Mouse (Mus musculus) forebrain, embryonic 14.5 days (tissue): ENCODE measurements around the gene Kcnh6. TPM values are rescaled to one million over a fixed set of nuclear protein-coding genes. Genes with fewer than 3 reads are reported as not detected.
"Not testable (repeated sequence)": the region's sequence is repeated elsewhere in the genome, so short reads cannot be mapped to it uniquely, and the experiment has no call there.

Source experiments
- ATAC-seq: fragments of 200-750 bp; cut with Nextera tagmentation; 2 replicates; pipeline ENCODE4 v1.8.0; 2017; ENCODE audit warnings: mild to moderate bottlenecking, moderate library complexity
- DNase-seq: peaks from one replicate; pipeline ENCODE4 v3.0.0-alpha.2; 2015; ENCODE audit warnings: low spot score
- H3K27ac ChIP-seq: fragments of 300-500 bp; sonication (generic); 2 replicates; pipeline ENCODE4 v1.5.1; 2014; ENCODE audit warnings: low read depth, mild to moderate bottlenecking, control low read depth, low read length, moderate library complexity
- H3K27me3 ChIP-seq: fragments of 300-500 bp; sonication (generic); replicated peaks from 2 replicates; pipeline ENCODE4 v1.6.1; 2014; ENCODE audit warnings: low read length, control low read depth, mixed read lengths; ENCODE audit not compliant: control insufficient read depth, insufficient read depth
- H3K36me3 ChIP-seq: fragments of 300-500 bp; sonication (generic); 2 replicates; pipeline ENCODE4 v1.6.1; 2014; ENCODE audit warnings: low read length, control low read depth; ENCODE audit not compliant: control insufficient read depth, insufficient read depth
- H3K4me1 ChIP-seq: fragments of 300-500 bp; sonication (generic); 2 replicates; pipeline ENCODE4 v1.6.1; 2014; ENCODE audit warnings: antibody characterized with exemption, low read length, control low read depth; ENCODE audit not compliant: control insufficient read depth, insufficient read depth
- H3K4me2 ChIP-seq: fragments of 300-500 bp; sonication (generic); 2 replicates; pipeline ENCODE4 v1.6.1; 2014; ENCODE audit warnings: mild to moderate bottlenecking, control low read depth, low read length
- H3K4me3 ChIP-seq: fragments of 300-500 bp; sonication (generic); 2 replicates; pipeline ENCODE4 v1.5.1; 2014; ENCODE audit warnings: low read depth, low read length, control low read depth
- H3K9ac ChIP-seq: fragments of 300-500 bp; sonication (generic); 2 replicates; pipeline ENCODE4 v1.6.1; 2014; ENCODE audit warnings: mild to moderate bottlenecking, low read length, control low read depth, moderate library complexity
- H3K9me3 ChIP-seq: fragments of 300-500 bp; sonication (generic); replicated peaks from 2 replicates; pipeline ENCODE4 v1.6.1; 2016; ENCODE audit warnings: low read length, control low read depth, mixed read lengths; ENCODE audit not compliant: control insufficient read depth
- WGBS: fragments of 180-500 bp; shearing (Covaris S2); extraction: QIAGEN DNeasy Blood & Tissue Kit; methylation state at CpG from one replicate; pipeline ENCODE4 v1.1.7; 2014; 5-methylcytosine and 5-hydroxymethylcytosine counted together
- polyA plus RNA-seq: library from polyadenylated mRNA; unstranded; fragments of >200 nt; fragmentation: Nextera tagmentation; extraction: Ambion mirVana; gene quantifications from 2 replicates; pipeline ENCODE4 v1.2.1, GENCODE M21; 2014

Gene Kcnh6
- polyA plus RNA-seq, 1 experiment from 2014 or later, result 0.48 TPM

GRCm38 (mm10) chr11:106026465-106027151 lies 18.7 kb downstream of the Kcnh6 start:
- no peak for ATAC-seq

GRCm38 (mm10) chr11:106027607-106028006 lies 19.7 kb downstream of the Kcnh6 start:
- no peaks in the 10 kb centered on the region for H3K36me3 ChIP-seq
- H3K4me2 ChIP-seq, result no peak overlapping the region
- no peaks in the 10 kb centered on the region for H3K27me3 ChIP-seq
- H3K4me1 ChIP-seq, result no peaks in the 10 kb centered on the region
- ATAC-seq (no peak), DNase-seq (no peak)
- 96% methylated on average over 5 of the region's 5 CpGs for WGBS
- H3K4me3 ChIP-seq, result no peak overlapping the region
- no peaks in the 10 kb centered on the region for H3K9me3 ChIP-seq
- H3K27ac ChIP-seq, result no peak overlapping the region
- H3K9ac ChIP-seq, result no peak overlapping the region

More at GRCm38 (mm10) chr11:106026465-106027151, 18.7 kb downstream of the Kcnh6 start:
- DNase-seq, result peak; percentile 43
- no peak overlapping the region for H3K4me3 ChIP-seq
- no peaks in the 10 kb centered on the region for H3K9me3 ChIP-seq
- H3K4me1 ChIP-seq, result no peaks in the 10 kb centered on the region
- H3K4me2 ChIP-seq, result no peak overlapping the region
- 38% methylated on average over 11 of the region's 11 CpGs for WGBS
- no peaks in the 10 kb centered on the region for H3K27me3 ChIP-seq
- H3K9ac ChIP-seq, result no peak overlapping the region
- no peaks in the 10 kb centered on the region for H3K36me3 ChIP-seq
- H3K27ac ChIP-seq, result no peak overlapping the region

- not testable (repeated sequence) for H3K4me1 ChIP-seq, H3K27me3 ChIP-seq, ATAC-seq, H3K36me3 ChIP-seq, H3K9ac ChIP-seq, H3K9me3 ChIP-seq, DNase-seq
- Histone ChIP-seq H3K27ac (peak overlapping the region; percentile 76; the same call in 1 of the 2 replicates), H3K4me3 (peak overlapping the region; percentile 20; the same call in 1 of the 2 replicates), H3K4me2 (0 out of 2 replicates have a peak overlapping the region, but pooled peaks have one; percentile 23)
- WGBS, result 38% methylated on average over 5 of the region's 25 CpGs
Measured at GRCm38 (mm10) chr11:106032074-106032473, 24.1 kb downstream of the Kcnh6 start.

GRCm38 (mm10) chr11:106033491-106033919 lies 25.6 kb downstream of the Kcnh6 start:
- H3K4me1 ChIP-seq, result peaks cover 12% of the 10 kb centered on the region
- peak overlapping the region; percentile 25; the same call in 1 of the 2 replicates for H3K9ac ChIP-seq
- DNase-seq (peak; percentile 41), ATAC-seq (0 out of 2 replicates have a peak, but pooled peaks have one; percentile 6)
- no peaks in the 10 kb centered on the region for H3K27me3 ChIP-seq
- peak overlapping the region; percentile 31; the same call in 1 of the 2 replicates for H3K4me2 ChIP-seq
- 58% methylated on average over 11 of the region's 11 CpGs for WGBS
- no peaks in the 10 kb centered on the region for H3K9me3 ChIP-seq
- H3K27ac ChIP-seq, result peak overlapping the region; percentile 79
- H3K36me3 ChIP-seq, result no peaks in the 10 kb centered on the region
- no peak overlapping the region for H3K4me3 ChIP-seq

- Histone ChIP-seq H3K9ac (no peak overlapping the region), H3K9me3 (no peaks in the 10 kb centered on the region), H3K4me1 (peaks cover 16% of the 10 kb centered on the region), H3K27me3 (no peaks in the 10 kb centered on the region), H3K36me3 (no peaks in the 10 kb centered on the region), H3K27ac (no peak overlapping the region), H3K4me2 (no peak overlapping the region), H3K4me3 (no peak overlapping the region)
- no peak for ATAC-seq
- no peak for DNase-seq
- 90% methylated on average over 9 of the region's 9 CpGs for WGBS
Measured at GRCm38 (mm10) chr11:106034986-106035385, 27.1 kb downstream of the Kcnh6 start.

GRCm38 (mm10) chr11:106036548-106037417 lies 28.9 kb downstream of the Kcnh6 start, which contains the start of gene Dcaf7:
TSS of gene Dcaf7 (plus strand) at chr11:106036872.
- peak within 1 kb of the TSS; percentile 86 for H3K9ac ChIP-seq
- H3K27ac ChIP-seq, result peak within 1 kb of the TSS; percentile 85
- H3K4me2 ChIP-seq, result peak within 1 kb of the TSS; percentile 81
- H3K9me3 ChIP-seq, result no peaks in the 10 kb centered on the region
- no peaks in the 10 kb centered on the region for H3K36me3 ChIP-seq
- DNase-seq (peak; percentile 99), ATAC-seq (peak; percentile 99)
- peaks cover 16% of the 10 kb centered on the region for H3K4me1 ChIP-seq
- no peaks in the 10 kb centered on the region for H3K27me3 ChIP-seq
- peak within 1 kb of the TSS; percentile 92 for H3K4me3 ChIP-seq
- under 1% methylated on average over 66 of the region's 66 CpGs for WGBS

GRCm38 (mm10) chr11:106037418-106037751 lies 29.5 kb downstream of the Kcnh6 start:
- Histone ChIP-seq H3K4me2 (peak overlapping the region; percentile 81), H3K9me3 (no peaks in the 10 kb centered on the region), H3K36me3 (no peaks in the 10 kb centered on the region), H3K27ac (peak overlapping the region; percentile 85), H3K4me3 (peak overlapping the region; percentile 92), H3K4me1 (peaks cover 16% of the 10 kb centered on the region), H3K9ac (peak overlapping the region; percentile 86), H3K27me3 (no peaks in the 10 kb centered on the region)
- ATAC-seq, result no peak
- DNase-seq, result peak; percentile 77
- WGBS, result 0% methylated on average over 13 of the region's 13 CpGs

GRCm38 (mm10) chr11:106044349-106044748 lies 36.4 kb downstream of the Kcnh6 start:
- Histone ChIP-seq H3K4me3 (no peak overlapping the region), H3K36me3 (peaks cover 29% of the 10 kb centered on the region), H3K9me3 (no peaks in the 10 kb centered on the region), H3K4me2 (no peak overlapping the region), H3K9ac (no peak overlapping the region), H3K27ac (no peak overlapping the region), H3K27me3 (no peaks in the 10 kb centered on the region), H3K4me1 (no peaks in the 10 kb centered on the region)
- no peak for ATAC-seq
- no peak for DNase-seq
